Mouse (Mus musculus): ENCODE results near the gene Plekha7.
"Not testable (repeated sequence)": the region's sequence is repeated elsewhere in the genome, so short reads cannot be mapped to it uniquely, and the experiment has no call there.

Plekha7 gene

DNA sequence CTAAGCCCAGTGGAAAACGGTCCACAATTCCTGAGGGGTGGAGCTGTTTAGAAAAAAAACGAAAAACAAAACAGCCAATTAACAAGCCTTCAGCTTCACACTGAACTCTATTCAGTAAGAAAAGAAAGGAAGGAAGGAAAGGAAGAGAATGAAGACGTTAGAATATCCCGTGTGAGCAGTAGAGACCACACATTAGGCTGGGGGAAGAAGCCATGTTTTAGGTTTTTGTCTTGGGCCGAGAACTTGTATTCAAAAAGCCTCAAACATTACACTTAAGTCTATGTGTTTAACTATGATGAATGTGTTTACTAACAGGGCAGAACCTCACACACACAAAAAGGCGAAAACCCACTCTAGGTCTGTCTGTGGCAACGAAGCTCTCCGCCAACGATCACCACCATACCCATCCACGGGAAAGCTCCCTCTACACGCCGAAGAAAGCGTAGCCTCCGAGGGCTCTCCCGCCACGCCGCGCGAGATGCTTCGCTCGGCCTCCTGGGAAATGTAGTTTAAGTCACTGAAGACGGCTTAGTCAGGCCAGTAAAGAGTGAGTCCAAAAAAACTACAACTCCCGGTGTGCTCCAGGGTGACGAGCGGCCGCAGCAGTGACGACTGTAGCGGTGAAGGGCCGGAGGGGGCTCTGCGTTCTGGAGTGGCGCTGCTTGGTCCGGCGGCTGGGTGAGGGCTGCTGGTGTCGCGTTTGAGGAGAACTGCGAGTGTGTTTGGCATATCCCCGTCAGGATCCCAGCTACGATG lies 215.3 kb downstream of the Plekha7 start:
- in situ Hi-C loops (cut with MboI; ENCODE audit: low sequenced_read_pairs): no loop called here

DNA sequence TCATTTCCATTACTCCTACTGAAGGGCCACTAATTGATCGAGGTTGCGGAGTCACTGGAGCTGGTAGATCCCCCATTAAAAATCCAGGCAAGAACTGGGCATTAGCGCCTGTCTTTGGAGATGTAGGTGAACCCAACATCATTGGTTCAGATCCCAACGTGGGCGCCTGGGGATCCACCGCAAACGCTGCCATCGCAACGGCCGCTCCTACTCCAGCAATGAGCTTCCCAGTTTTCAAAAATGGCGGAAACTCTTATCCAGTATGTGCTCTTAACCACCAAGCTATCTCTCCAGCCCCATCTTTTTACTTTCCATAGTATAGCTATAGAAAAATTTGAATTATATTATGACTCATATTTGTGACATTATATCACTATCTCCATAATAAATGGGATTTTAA lies 223.8 kb downstream of the Plekha7 start, which contains the start of gene Gm4353:
Gene Gm4353, minus strand, starts transcription at position 270 of the 400 bp plus-strand sequence.
- in situ Hi-C loops (cut with MboI; ENCODE audit: low sequenced_read_pairs): not testable (repeated sequence)
